Mouse (Mus musculus) myocyte (in vitro differentiated cells): ENCODE measurements around the gene Dnttip1.

Source experiments
- MYOG ChIP-seq, 3 experiments: IDR thresholded peaks; one replicate each; pipeline ENCODE4 v1.6.1; 2011; ENCODE audit warnings: control low read depth in 2 of 3, low read depth in 2 of 3, mild to moderate bottlenecking in 2 of 3; ENCODE audit not compliant: insufficient read length in 2 of 3, control insufficient read depth in 1 of 3, insufficient read depth in 1 of 3
- POLR2A ChIP-seq: IDR thresholded peaks from one replicate; pipeline ENCODE4 v1.6.1; 2011; ENCODE audit warnings: low read depth, mild to moderate bottlenecking, control low read depth, moderate library complexity; ENCODE audit not compliant: insufficient read length
- TCF12 ChIP-seq: IDR thresholded peaks from one replicate; pipeline ENCODE4 v1.6.1; 2011; ENCODE audit warnings: mild to moderate bottlenecking, control low read depth; ENCODE audit not compliant: poor library complexity, insufficient read depth, severe bottlenecking
- USF1 ChIP-seq: IDR thresholded peaks from one replicate; pipeline ENCODE4 v1.6.1; 2011; ENCODE audit warnings: low read depth, mild to moderate bottlenecking, control low read depth, moderate library complexity

GRCm38 (mm10) chr2:164783926-164784581 is 38.3 kb downstream of the Dnttip1 start:
- no peak for TF ChIP-seq MYOG (IDR thresholded peaks at IDR 0.05; ENCODE audit: control insufficient read depth in 1 of 3, insufficient read depth in 1 of 3, insufficient read length in 2 of 3, low read depth in 2 of 3)
- TF ChIP-seq TCF12 = no peak
- TF ChIP-seq USF1 = no peak
- no peak for TF ChIP-seq POLR2A
